In genomic region chr13:31624966-31625332, GRCm38 (mm10) we compare ENCODE assay signal across 8 mouse cellular contexts. TPM values are rescaled to one million over a fixed set of nuclear protein-coding genes. Genes with fewer than 3 reads are reported as not detected.
DNase-seq lines count a peak whose midpoint lies in the region; ATAC-seq and TF ChIP-seq lines count a peak whose summit lies in the region.
"Had no signal": no experiment of that assay in that cellular context is flagged by ENCODE, and none has a peak within 500 bp of the region (broad histone marks: within the 10 kb centered on the region; RNA-seq: fewer than 3 reads in every experiment).

No protein-coding gene starts in this region.

- H3K4me1 ChIP-seq in lung, embryonic 14.5 days (ENCODE audit: insufficient read depth), result no peaks in the 10 kb centered on the region
- peaks cover 28% of the 10 kb centered on the region for H3K4me1 ChIP-seq in forebrain, embryonic 16.5 days (replicated peaks; ENCODE audit: control insufficient read depth, insufficient read depth, low read length)
- peaks cover 4% of the 10 kb centered on the region for H3K4me1 ChIP-seq in lung, postnatal 0 days (ENCODE audit: insufficient read depth, low read depth, low read length)

- no peak for TF ChIP-seq CTCF in lung, embryonic 14.5 days (IDR thresholded peaks at IDR 0.05; ENCODE audit: low read depth)
- no peak for TF ChIP-seq CTCF in lung, postnatal 0 days (IDR thresholded peaks at IDR 0.05)

- peak overlapping the region; percentile 70 for H3K4me2 ChIP-seq in lung, embryonic 14.5 days
- H3K4me2 ChIP-seq in forebrain, embryonic 16.5 days (ENCODE audit: low read length), result peak overlapping the region; percentile 79
- peak overlapping the region; percentile 63 for H3K4me2 ChIP-seq in lung, postnatal 0 days (replicated peaks; ENCODE audit: low read depth, low read length)

- no peaks in the 10 kb centered on the region for H3K9me3 ChIP-seq in lung, embryonic 14.5 days (ENCODE audit: low read depth, low read length)
- no peaks in the 10 kb centered on the region for H3K9me3 ChIP-seq in forebrain, embryonic 16.5 days (ENCODE audit: control insufficient read depth, low read length)
- no peaks in the 10 kb centered on the region for H3K9me3 ChIP-seq in lung, postnatal 0 days (ENCODE audit: low read length)

- 0 out of 2 replicates have a peak, but pooled peaks cover 10% of the 10 kb centered on the region for H3K36me3 ChIP-seq in lung, embryonic 14.5 days (ENCODE audit: insufficient read depth)
- H3K36me3 ChIP-seq in forebrain, embryonic 16.5 days (ENCODE audit: control insufficient read depth, insufficient read depth), result no peaks in the 10 kb centered on the region
- no peaks in the 10 kb centered on the region for H3K36me3 ChIP-seq in lung, postnatal 0 days (ENCODE audit: insufficient read depth, low read length)

- peak overlapping the region; percentile 89 for H3K9ac ChIP-seq in lung, embryonic 14.5 days
- H3K9ac ChIP-seq in forebrain, embryonic 16.5 days (replicated peaks; ENCODE audit: low read depth, low read length), result no peak overlapping the region; the same call in 1 of the 2 replicates
- H3K9ac ChIP-seq in lung, postnatal 0 days (replicated peaks; ENCODE audit: low read depth), result no peak overlapping the region

- 1% methylated on average over 13 of the region's 13 CpGs for WGBS in lung, embryonic 14.5 days
- under 1% methylated on average over 13 of the region's 13 CpGs for WGBS in forebrain, embryonic 16.5 days
- WGBS in lung, postnatal 0 days, result 3% methylated on average over 13 of the region's 13 CpGs

- peak overlapping the region; percentile 72 for H3K4me3 ChIP-seq in lung, embryonic 14.5 days (ENCODE audit: low read depth, low read length)
- peak overlapping the region; percentile 49 for H3K4me3 ChIP-seq in forebrain, embryonic 16.5 days (replicated peaks; ENCODE audit: low read length)
- H3K4me3 ChIP-seq in lung, postnatal 0 days (ENCODE audit: low read depth, low read length), result peak overlapping the region; percentile 60

- ATAC-seq in lung, embryonic 14.5 days (ENCODE audit: insufficient read depth), result peak; percentile 14; the same call in 1 of the 2 replicates
- ATAC-seq in forebrain, embryonic 16.5 days, result peak; percentile 11; the same call in 1 of the 2 replicates
- ATAC-seq in lung, postnatal 0 days, result peak; percentile 7

- H3K27ac ChIP-seq in lung, embryonic 14.5 days (ENCODE audit: low read depth), result peak overlapping the region; percentile 94
- no peak overlapping the region for H3K27ac ChIP-seq in forebrain, embryonic 16.5 days (ENCODE audit: low read length)
- H3K27ac ChIP-seq in lung, postnatal 0 days (ENCODE audit: low read length), result peak overlapping the region; percentile 79

- no peak for DNase-seq in lung, embryonic 14.5 days
- no peak for DNase-seq in lung, adult 18-20 months
- no peak for DNase-seq in lung, postnatal 0 days (ENCODE audit: low spot score)
- DNase-seq in cerebellum, adult 11 months, result no peak
- DNase-seq in adrenal gland, adult (ENCODE audit: inconsistent age in 2 of 2, low spot score in 1 of 2), result no peak
- DNase-seq in adrenal gland, postnatal 4 days (ENCODE audit: low spot score in 2 of 2), result no peak

- TF ChIP-seq EP300 in lung, postnatal 0 days (IDR thresholded peaks at IDR 0.05), result no peak

- peaks cover 99% of the 10 kb centered on the region for H3K27me3 ChIP-seq in lung, embryonic 14.5 days (ENCODE audit: insufficient read depth, low read length)
- peaks cover 90% of the 10 kb centered on the region for H3K27me3 ChIP-seq in forebrain, embryonic 16.5 days (replicated peaks; ENCODE audit: control insufficient read depth, insufficient read depth, low read length)
- peaks cover 44% of the 10 kb centered on the region for H3K27me3 ChIP-seq in lung, postnatal 0 days (replicated peaks; ENCODE audit: insufficient read depth, low read length)

RNA-seq across cellular contexts. Expression of gene Foxf2, which starts 0.7 kb away (rescaled TPM):
- polyA plus RNA-seq in lung, embryonic 14.5 days (2014; fragmentation: Nextera tagmentation; extraction: Ambion mirVana), result 37.7 and 43.2 TPM in 2 replicates
- 4.3 and 5.0 TPM in 2 replicates for polyA plus RNA-seq in forebrain, embryonic 16.5 days (2015; fragmentation: Nextera tagmentation; extraction: Ambion mirVana)
- 14.9 and 26.6 TPM in 2 replicates for polyA plus RNA-seq in lung, postnatal 0 days (2015; fragmentation: Nextera tagmentation; extraction: Ambion mirVana)
- under 1 TPM; 0.11 TPM for total RNA-seq in adrenal gland, postnatal 4 days (2021)
- total RNA-seq: hematopoietic stem cell, adult 5-6 weeks had no signal
